Mouse (Mus musculus): Measurements from ENCODE around the gene Npnt.

- TF ChIP-seq CTCF (IDR thresholded peaks at IDR 0.05; ENCODE audit: low read depth) (no peak), EP300 (IDR thresholded peaks at IDR 0.05; ENCODE audit: low read depth) (no peak)
Observed at GRCm38 (mm10) chr3:132894086-132894485, 56.0 kb downstream of the Npnt start.

Data from heart, postnatal 0 days (tissue).